Mouse (Mus musculus) G1E-ER4 (cell line): ENCODE data around the gene Ruvbl2. TPM values are rescaled to one million over a fixed set of nuclear protein-coding genes. Genes with fewer than 3 reads are reported as not detected.

ENCODE experiments used
- GATA1 ChIP-seq: IDR thresholded peaks from one replicate; pipeline ENCODE4 v1.8.0; 2012; ENCODE audit warnings: low read length, inconsistent platforms
- polyA plus RNA-seq: library from polyadenylated mRNA; stranded (reverse); fragments of >175 nt; gene quantifications from 2 replicates; pipeline ENCODE4 v1.2.3, GENCODE M21; 2012

Gene Ruvbl2
- polyA plus RNA-seq, 1 experiment, result 1,231 TPM

- TF ChIP-seq GATA1, result no peak
Measured at GRCm38 (mm10) chr7:45413864-45414739, 23.8 kb downstream of the Ruvbl2 start.

GRCm38 (mm10) chr7:45413113-45413863, 24.6 kb downstream of the Ruvbl2 start, which contains the start of gene Ntf5:
TSS of gene Ntf5 (plus strand) at chr7:45413695.
- TF ChIP-seq GATA1, result no peak

DNA sequence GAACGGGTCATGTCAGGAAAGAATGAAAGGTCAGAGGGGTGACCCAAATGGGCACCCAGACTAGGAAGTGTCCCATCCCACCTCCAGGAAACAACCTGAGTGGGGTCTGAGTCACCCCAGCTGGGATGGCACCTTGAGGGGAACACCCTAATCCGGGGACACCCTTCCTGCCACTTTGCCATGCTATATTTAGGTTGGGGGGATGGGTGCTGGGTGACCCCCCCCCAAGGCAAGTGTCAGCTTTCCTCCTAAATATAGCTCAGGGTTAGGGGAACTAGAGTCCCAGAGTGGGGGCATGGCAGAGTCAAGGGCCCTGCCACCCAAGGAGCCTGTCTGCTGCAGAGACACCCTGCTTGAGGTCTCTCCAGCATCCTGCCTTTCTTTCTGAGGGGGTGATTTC, 25.5 kb downstream of the Ruvbl2 start:
- no peak for TF ChIP-seq GATA1

- TF ChIP-seq GATA1, result no peak
Measured at GRCm38 (mm10) chr7:45409497-45410163, 28.3 kb downstream of the Ruvbl2 start.

DNA sequence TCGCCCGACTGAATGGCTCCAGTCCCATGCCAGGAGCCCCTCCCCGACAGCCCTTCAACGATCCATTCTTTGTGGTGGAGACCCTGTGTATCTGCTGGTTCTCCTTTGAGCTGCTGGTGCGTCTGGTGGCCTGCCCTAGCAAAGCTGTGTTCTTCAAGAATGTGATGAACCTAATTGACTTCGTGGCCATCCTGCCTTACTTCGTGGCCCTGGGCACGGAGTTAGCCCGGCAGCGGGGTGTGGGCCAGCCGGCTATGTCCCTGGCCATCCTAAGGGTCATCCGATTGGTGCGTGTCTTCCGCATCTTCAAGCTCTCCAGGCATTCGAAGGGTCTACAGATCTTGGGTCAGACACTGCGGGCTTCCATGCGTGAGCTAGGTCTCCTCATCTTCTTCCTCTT, 28.9 kb downstream of the Ruvbl2 start:
- no peak for TF ChIP-seq GATA1

DNA sequence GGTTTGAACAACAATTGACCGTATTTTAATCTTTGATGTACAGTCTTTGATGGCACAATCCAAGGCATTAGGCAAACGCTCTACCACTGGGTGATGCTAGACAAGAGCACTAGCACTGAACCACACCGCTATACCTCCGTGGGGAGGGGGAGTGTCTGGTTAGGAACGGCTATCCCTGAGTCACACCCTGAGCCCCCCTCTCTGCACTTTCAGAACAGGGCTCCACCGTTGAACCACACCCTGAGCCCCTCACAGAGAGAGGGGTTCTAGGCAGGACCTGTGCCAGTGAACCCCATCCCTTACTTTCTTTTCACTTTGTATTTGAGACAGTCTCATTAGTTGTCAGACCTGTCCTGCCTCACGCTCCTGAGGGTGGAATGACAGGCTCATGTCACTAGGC, 29.5 kb downstream of the Ruvbl2 start:
- no peak for TF ChIP-seq GATA1

- no peak for TF ChIP-seq GATA1
Measured at GRCm38 (mm10) chr7:45407836-45408235, 30.1 kb downstream of the Ruvbl2 start.

GRCm38 (mm10) chr7:45406157-45407156, 31.4 kb downstream of the Ruvbl2 start:
- TF ChIP-seq GATA1, result no peak

GRCm38 (mm10) chr7:45405091-45406075, 32.5 kb downstream of the Ruvbl2 start, which contains the start of gene Kcna7:
TSS of gene Kcna7 (plus strand) at chr7:45405653.
- no peak for TF ChIP-seq GATA1

- no peak for TF ChIP-seq GATA1
Measured at GRCm38 (mm10) chr7:45403532-45404261, 34.2 kb downstream of the Ruvbl2 start.

GRCm38 (mm10) chr7:45401521-45402085, 36.3 kb downstream of the Ruvbl2 start:
- TF ChIP-seq GATA1, result no peak

DNA sequence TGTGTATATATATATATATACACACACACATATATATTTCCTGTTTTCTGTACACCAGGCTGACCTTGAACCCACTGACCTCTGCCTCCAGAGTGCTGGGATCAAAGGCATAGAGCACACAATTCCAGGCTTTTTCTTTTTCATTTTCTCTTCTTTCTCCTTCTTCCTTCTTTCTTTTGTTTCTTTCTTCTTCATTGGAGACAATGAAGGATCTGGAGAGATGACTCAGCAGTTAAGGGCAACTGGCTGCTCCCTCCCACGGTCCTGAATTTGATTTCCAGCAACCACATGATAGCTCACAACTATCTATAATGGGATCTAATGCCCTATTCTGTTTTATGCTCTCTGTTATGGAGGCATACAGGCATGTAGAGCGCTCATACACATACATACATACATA, 41.1 kb downstream of the Ruvbl2 start:
- TF ChIP-seq GATA1, result no peak
